Mouse (Mus musculus) left cerebral cortex, adult 9 months (tissue): ENCODE measurements around the gene Olfr304.
"Not testable (repeated sequence)": the region's sequence is repeated elsewhere in the genome, so short reads cannot be mapped to it uniquely, and the experiment has no call there.

Source experiments
- DNase-seq, 2 experiments: peaks; one replicate each; pipeline ENCODE4 v3.0.0; 2022; ENCODE audit warnings: low spot score in 2 of 2

The Olfr304 gene

DNA sequence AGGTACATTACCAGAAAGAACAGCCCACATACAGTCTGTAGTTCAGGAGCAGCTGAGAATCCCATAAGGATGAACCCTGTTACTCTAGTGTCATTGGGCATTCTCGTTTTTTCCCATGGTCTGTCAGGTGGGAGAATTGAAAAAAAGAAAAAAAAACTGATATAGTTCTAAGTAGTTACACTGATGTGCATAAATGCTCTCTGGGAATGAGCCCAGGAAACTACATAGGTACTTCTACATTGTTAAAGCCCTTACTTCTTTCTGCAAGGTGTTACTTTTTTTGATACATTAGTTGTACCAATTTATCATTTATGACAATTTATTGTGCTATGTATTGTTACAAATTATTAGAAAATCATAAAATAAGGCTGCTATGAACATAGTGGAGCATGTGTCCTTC, at the start of gene Olfr304:
TSS of gene Olfr304 (minus strand) at position 101 of the 400 bp plus-strand sequence.
- no peak for DNase-seq

DNA sequence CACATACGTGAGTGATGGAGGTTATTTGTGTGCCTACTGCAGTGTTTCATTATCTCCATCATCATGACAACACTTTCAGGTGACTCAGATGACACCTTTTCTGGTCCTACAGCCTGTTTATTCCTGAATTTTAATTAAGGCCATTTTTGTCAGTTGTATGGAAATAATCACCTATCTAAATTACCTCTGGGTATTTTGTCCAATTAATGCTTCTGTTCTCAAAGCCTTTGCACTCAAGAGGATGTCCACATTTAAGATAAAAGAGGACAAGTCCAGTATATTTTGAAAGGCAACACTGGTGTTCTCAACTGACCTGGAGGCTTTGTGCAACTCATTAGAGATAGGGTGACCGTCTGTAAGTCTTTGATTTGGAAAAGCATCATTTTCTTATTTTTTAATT, 17.1 kb upstream of the Olfr304 start, which contains the start of gene Olfr301:
TSS of gene Olfr301 (plus strand) at position 301 of the 400 bp plus-strand sequence.
- DNase-seq: no peak

- no peak for DNase-seq
Observed at GRCm38 (mm10) chr7:86397689-86398088, 11.2 kb upstream of the Olfr304 start, which contains the start of gene Olfr303. Gene Olfr303, minus strand, starts transcription at chr7:86397789.

- no peak for DNase-seq
Observed at GRCm38 (mm10) chr7:86385769-86386168, 689 bp downstream of the Olfr304 start.

DNA sequence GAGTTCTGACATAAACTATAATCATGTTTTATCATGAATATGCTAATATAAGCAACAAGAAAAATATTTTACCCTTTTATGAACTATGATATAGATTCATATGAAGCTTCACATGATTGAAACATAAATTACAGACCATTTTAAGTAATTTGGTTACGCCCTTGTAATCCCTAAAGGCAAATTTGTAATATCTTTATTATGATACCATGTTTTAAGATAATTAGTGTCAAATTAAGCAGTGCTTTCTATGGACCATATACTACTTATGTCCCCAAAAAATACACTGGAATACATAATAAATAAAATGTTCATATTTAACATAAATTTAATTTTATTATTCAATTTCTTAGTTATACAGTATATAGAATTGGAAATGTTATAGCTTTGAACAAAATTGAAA, 19.6 kb downstream of the Olfr304 start, which contains the start of gene Olfr305:
TSS of gene Olfr305 (minus strand) at position 101 of the 400 bp plus-strand sequence.
- DNase-seq: no peak

GRCm38 (mm10) chr7:86346296-86346695, 40.2 kb downstream of the Olfr304 start:
- not testable (repeated sequence) for DNase-seq

GRCm38 (mm10) chr7:86344253-86344652, 42.2 kb downstream of the Olfr304 start:
- DNase-seq: no peak

GRCm38 (mm10) chr7:86342881-86343565, 43.4 kb downstream of the Olfr304 start:
- no peak for DNase-seq

DNA sequence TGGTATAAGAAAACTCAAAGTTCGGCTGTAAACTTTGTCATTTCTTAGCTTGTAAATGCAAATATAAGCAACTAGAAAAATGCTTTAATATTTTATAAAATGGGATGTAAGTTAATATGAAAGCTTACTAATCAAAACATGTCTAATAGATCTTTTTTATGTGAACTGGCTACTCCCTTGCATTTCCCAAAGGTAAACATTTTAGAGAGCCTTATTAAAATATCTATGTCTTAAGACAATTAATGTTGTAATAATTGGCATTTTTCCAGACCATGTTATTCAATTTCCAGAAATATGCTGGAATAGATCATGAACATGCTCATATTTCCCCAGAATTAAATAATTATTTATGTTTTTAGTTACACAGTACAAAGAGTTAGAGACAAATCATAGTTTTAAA, 49.0 kb downstream of the Olfr304 start, which contains the start of gene Olfr307:
TSS of gene Olfr307 (minus strand) at position 101 of the 400 bp plus-strand sequence.
- DNase-seq: no peak
